Mouse (Mus musculus) liver, postnatal 0 days (tissue): ENCODE measurements around the gene Aox1. TPM values are rescaled to one million over a fixed set of nuclear protein-coding genes. Genes with fewer than 3 reads are reported as not detected.

Experiments used
- ATAC-seq: fragments of 200-750 bp; cut with Nextera tagmentation; 2 replicates; pipeline ENCODE4 v1.8.0; 2017; ENCODE audit warnings: mild to moderate bottlenecking, moderate library complexity
- DNase-seq: peaks from one replicate; pipeline ENCODE4 v3.0.0-alpha.2; 2016
- H3K27ac ChIP-seq: fragments of 300-500 bp; sonication (generic); 2 replicates; pipeline ENCODE4 v1.5.1; 2014; ENCODE audit warnings: antibody characterized with exemption, moderate library complexity, mild to moderate bottlenecking, low read depth
- H3K27me3 ChIP-seq: fragments of 300-500 bp; sonication (generic); 2 replicates; pipeline ENCODE4 v1.6.1; 2014; ENCODE audit warnings: low read length, control low read depth, mixed read lengths; ENCODE audit not compliant: insufficient read depth
- H3K36me3 ChIP-seq: fragments of 300-500 bp; sonication (generic); replicated peaks from 2 replicates; pipeline ENCODE4 v1.6.1; 2014; ENCODE audit warnings: mild to moderate bottlenecking, control low read depth, low read length, moderate library complexity, mixed read lengths; ENCODE audit not compliant: insufficient read depth
- H3K4me1 ChIP-seq: fragments of 300-500 bp; sonication (generic); 2 replicates; pipeline ENCODE4 v1.6.1; 2014; ENCODE audit warnings: antibody characterized with exemption, mild to moderate bottlenecking, control low read depth; ENCODE audit not compliant: insufficient read depth
- H3K4me2 ChIP-seq: fragments of 300-500 bp; sonication (generic); 2 replicates; pipeline ENCODE4 v1.6.1; 2014; ENCODE audit warnings: low read depth, mild to moderate bottlenecking, low read length, moderate library complexity, mixed read lengths
- H3K4me3 ChIP-seq: fragments of 300-500 bp; sonication (generic); 2 replicates; pipeline ENCODE4 v1.5.1; 2014; ENCODE audit warnings: low read depth, low read length
- H3K9ac ChIP-seq: fragments of 300-500 bp; sonication (generic); replicated peaks from 2 replicates; pipeline ENCODE4 v1.6.1; 2014; ENCODE audit warnings: mild to moderate bottlenecking, moderate library complexity
- H3K9me3 ChIP-seq: fragments of 300-500 bp; sonication (generic); 2 replicates; pipeline ENCODE4 v1.6.1; 2016; ENCODE audit warnings: mild to moderate bottlenecking, control low read depth, low read length, mixed read lengths
- CTCF ChIP-seq: sonication (generic); IDR thresholded peaks from 2 replicates; pipeline ENCODE4 v1.5.1; 2016; ENCODE audit warnings: antibody characterized with exemption, low read depth
- EP300 ChIP-seq: IDR thresholded peaks from 2 replicates; pipeline ENCODE4 v1.6.1; 2016; ENCODE audit warnings: antibody characterized with exemption, low read depth, mild to moderate bottlenecking
- WGBS: fragments of 180-500 bp; shearing (Covaris S2); extraction: QIAGEN DNeasy Blood & Tissue Kit; methylation state at CpG from one replicate; pipeline ENCODE4 v1.1.7; 2014; ENCODE audit not compliant: insufficient replicate concordance; 5-methylcytosine and 5-hydroxymethylcytosine counted together
- polyA plus RNA-seq: library from polyadenylated mRNA; unstranded; fragments of >200 nt; fragmentation: Nextera tagmentation; extraction: Ambion mirVana; gene quantifications from 2 replicates; pipeline ENCODE4 v1.2.1, GENCODE M21; 2015

The Aox1 gene
- polyA plus RNA-seq, 1 experiment from 2014 or later, result 0.42 TPM

DNA sequence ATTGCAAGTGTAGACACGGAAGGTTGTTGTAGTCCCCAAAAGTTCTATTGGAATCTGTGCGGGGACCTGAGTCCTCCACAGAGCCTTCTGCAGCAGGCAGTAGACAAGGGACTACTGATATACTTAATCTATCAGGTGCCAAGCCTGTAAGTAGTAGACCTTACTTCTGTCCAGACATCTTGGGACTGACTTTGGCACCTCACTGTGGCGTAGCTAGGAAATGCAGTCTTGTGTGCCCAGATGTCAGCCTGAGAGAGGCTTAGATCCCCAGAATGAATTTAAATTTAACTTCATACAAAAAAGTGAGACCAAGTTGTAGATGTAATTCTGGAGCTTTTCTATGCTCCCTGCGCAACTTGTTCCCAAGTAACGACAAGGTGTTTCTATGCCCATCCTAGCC, 50.0 kb downstream of the Aox1 start:
- no peak overlapping the region for H3K9ac ChIP-seq
- no peaks in the 10 kb centered on the region for H3K36me3 ChIP-seq
- whole genome bisulfite sequencing, result 85% methylated on average over 5 of the region's 5 CpGs
- TF ChIP-seq EP300 (no peak), CTCF (no peak)
- no peak overlapping the region for H3K4me3 ChIP-seq
- no peak for ATAC-seq
- no peaks in the 10 kb centered on the region for H3K9me3 ChIP-seq
- DNase-seq, result no peak
- H3K27ac ChIP-seq, result no peak overlapping the region
- H3K27me3 ChIP-seq, result no peaks in the 10 kb centered on the region
- no peaks in the 10 kb centered on the region for H3K4me1 ChIP-seq
- no peak overlapping the region for H3K4me2 ChIP-seq

DNA sequence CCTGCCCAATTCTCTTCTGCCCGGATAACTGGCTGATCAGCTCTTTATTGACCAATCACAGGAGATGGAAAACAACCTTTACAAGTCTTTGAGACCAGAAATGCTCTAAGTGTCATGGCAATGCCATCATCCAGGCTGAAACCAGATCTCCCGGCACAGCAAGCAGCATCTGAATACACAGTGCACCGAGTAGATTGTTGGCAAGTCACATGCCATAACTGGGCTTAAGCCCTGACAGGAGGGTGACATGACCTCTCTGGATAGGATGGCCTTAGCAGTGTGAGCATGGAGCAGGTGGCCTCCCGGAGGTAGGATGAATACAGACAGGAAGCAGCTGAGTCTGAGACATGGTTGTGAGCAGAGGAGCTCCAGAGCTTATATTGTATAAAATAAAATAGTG, 50.7 kb downstream of the Aox1 start:
- H3K9me3 ChIP-seq, result no peaks in the 10 kb centered on the region
- WGBS, result 81% methylated on average over 4 of the region's 4 CpGs
- no peak overlapping the region for H3K9ac ChIP-seq
- ATAC-seq, result no peak
- no peak overlapping the region for H3K4me2 ChIP-seq
- no peaks in the 10 kb centered on the region for H3K36me3 ChIP-seq
- H3K27ac ChIP-seq, result no peak overlapping the region
- TF ChIP-seq EP300, result no peak
- no peak for TF ChIP-seq CTCF
- H3K4me3 ChIP-seq, result no peak overlapping the region
- no peaks in the 10 kb centered on the region for H3K27me3 ChIP-seq
- no peak for DNase-seq
- H3K4me1 ChIP-seq, result no peaks in the 10 kb centered on the region

DNA sequence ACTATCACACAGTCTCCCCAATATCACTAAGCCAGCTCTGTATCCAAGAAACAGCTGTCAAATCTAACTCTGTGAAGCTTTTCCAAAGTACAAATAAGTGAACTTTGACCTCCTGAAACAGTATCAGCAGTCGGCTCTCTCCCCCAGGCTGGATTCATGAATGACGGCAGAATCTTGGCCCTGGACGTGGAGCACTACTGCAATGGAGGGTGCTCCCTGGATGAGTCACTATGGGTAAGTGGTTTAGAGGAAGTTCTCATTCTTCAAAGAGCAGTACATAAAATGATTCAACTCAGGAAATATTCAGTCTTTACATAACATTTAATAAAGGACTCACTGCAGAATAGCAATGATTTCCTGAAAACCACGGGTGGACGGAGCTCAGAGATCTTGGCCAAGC, 51.6 kb downstream of the Aox1 start:
- H3K27me3 ChIP-seq, result no peaks in the 10 kb centered on the region
- no peak overlapping the region for H3K9ac ChIP-seq
- no peak for ATAC-seq
- WGBS, result 66% methylated on average over 5 of the region's 5 CpGs
- H3K4me3 ChIP-seq, result no peak overlapping the region
- no peaks in the 10 kb centered on the region for H3K9me3 ChIP-seq
- H3K36me3 ChIP-seq, result no peaks in the 10 kb centered on the region
- no peaks in the 10 kb centered on the region for H3K4me1 ChIP-seq
- no peak overlapping the region for H3K4me2 ChIP-seq
- no peak for DNase-seq
- TF ChIP-seq CTCF (no peak), EP300 (no peak)
- H3K27ac ChIP-seq, result no peak overlapping the region

DNA sequence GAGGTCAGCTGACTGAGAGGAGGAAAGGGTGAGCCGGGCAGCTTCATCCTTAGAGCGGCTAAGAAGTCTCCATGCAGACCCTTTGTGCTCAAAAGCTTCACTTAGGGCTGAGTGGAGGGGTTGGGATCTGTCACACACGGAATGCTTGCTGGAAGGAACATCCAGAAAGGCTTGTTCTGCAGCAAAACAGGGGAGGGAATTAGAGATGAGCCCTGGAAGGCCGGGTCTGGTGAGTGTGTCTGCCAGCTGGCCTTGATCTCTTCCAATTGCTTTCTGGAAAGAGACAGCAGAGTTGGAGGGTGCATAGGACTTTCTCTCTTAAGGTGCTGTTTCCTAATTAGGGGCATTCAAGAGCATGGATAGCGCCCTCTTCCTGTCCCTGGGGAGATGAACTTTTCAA, 59.6 kb downstream of the Aox1 start:
- Histone ChIP-seq H3K4me2 (no peak overlapping the region), H3K4me1 (no peaks in the 10 kb centered on the region), H3K9me3 (no peaks in the 10 kb centered on the region), H3K9ac (no peak overlapping the region), H3K27ac (no peak overlapping the region), H3K36me3 (no peaks in the 10 kb centered on the region), H3K4me3 (no peak overlapping the region), H3K27me3 (no peaks in the 10 kb centered on the region)
- DNase-seq (no peak), ATAC-seq (no peak)
- no peak for TF ChIP-seq CTCF
- TF ChIP-seq EP300, result no peak
- WGBS, result 56% methylated on average over 5 of the region's 5 CpGs

DNA sequence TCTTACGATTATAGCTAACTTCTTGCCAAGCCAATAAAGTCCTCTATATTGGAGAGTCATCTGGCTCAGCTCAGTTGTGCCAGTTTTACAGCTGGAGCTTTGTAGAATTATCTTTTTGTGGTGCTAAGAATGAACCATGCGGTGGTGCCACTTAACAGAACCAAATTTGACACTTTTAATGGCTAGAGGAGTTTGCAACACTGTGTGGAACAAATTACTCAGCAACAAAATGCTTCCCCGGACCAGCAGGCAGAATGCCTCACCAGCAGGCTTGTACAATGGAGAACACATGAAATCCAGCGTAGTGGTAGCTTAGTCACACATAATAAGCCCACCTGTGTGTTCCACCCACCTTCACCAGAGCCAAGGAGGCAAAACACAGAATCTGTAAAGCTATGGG, 60.5 kb downstream of the Aox1 start:
- no peak for TF ChIP-seq CTCF
- no peak for TF ChIP-seq EP300
- Histone ChIP-seq H3K9me3 (no peaks in the 10 kb centered on the region), H3K36me3 (no peaks in the 10 kb centered on the region), H3K27me3 (no peaks in the 10 kb centered on the region), H3K4me3 (no peak overlapping the region), H3K27ac (no peak overlapping the region), H3K9ac (no peak overlapping the region), H3K4me1 (no peaks in the 10 kb centered on the region), H3K4me2 (no peak overlapping the region)
- ATAC-seq (no peak), DNase-seq (no peak)
- WGBS, result 76% methylated on average over 4 of the region's 4 CpGs

DNA sequence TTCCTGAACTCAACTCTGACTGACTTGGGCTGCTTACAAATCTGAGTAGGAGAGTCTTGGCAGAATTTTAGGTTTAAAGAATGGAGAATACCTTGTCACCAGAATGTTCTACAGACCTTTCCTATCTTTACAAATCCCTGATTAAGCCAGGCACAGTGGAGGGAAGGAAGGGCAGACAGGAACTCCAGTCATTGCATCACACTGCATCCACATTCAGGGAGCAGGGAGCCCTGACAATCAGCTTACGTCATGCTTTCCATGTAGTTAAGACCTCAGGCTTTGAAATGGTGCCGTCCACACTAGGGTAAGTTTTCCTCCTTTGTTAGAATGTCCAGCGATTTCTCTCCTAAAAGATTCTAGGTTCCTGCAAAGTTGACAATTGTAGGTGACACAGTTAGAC, 61.5 kb downstream of the Aox1 start:
- peak; percentile 75; the same call in 1 of the 2 replicates for ATAC-seq
- WGBS, result 45% methylated on average over 3 of the region's 3 CpGs
- Histone ChIP-seq H3K36me3 (no peaks in the 10 kb centered on the region), H3K9ac (no peak overlapping the region), H3K27ac (no peak overlapping the region), H3K4me1 (no peaks in the 10 kb centered on the region), H3K9me3 (no peaks in the 10 kb centered on the region), H3K4me2 (no peak overlapping the region), H3K27me3 (no peaks in the 10 kb centered on the region), H3K4me3 (no peak overlapping the region)
- no peak for TF ChIP-seq CTCF
- TF ChIP-seq EP300, result no peak
- DNase-seq, result no peak

DNA sequence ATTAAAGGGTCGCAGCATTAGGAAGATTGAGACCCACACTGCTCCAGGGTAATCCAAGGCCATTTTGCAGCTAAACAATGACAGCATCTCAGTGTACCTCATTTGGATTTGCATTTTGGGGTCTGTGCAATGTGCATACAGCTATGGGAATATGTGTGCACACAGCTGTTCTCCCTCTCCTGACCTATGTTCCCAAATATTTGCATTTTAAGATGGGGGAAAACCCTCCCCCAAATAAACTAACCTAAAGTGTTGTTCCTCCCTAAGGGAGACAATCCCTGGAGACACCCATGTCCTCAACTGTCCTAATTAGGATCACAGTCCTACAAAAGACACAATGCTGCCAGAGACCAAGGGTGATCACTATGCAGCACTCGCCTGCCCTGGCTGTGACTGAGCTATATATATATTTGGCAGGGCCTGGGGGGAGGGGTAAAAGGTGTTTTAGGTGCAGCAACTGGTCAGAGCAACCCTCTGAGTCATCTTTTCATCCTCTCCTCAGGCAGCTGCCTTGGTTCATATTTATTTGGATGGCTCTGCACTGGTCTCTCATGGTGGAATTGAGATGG, 62.3 kb downstream of the Aox1 start:
- ATAC-seq, result peak; percentile 72

More for the DNA sequence above, 62.3 kb downstream of the Aox1 start:
- H3K27me3 ChIP-seq, result no peaks in the 10 kb centered on the region
- 57% methylated on average over 2 of the region's 2 CpGs for WGBS
- H3K9ac ChIP-seq, result no peak overlapping the region
- no peaks in the 10 kb centered on the region for H3K4me1 ChIP-seq
- DNase-seq, result no peak
- no peak for TF ChIP-seq CTCF
- no peak for TF ChIP-seq EP300
- H3K4me3 ChIP-seq, result no peak overlapping the region
- H3K9me3 ChIP-seq, result no peaks in the 10 kb centered on the region
- H3K27ac ChIP-seq, result no peak overlapping the region
- H3K4me2 ChIP-seq, result no peak overlapping the region
- no peaks in the 10 kb centered on the region for H3K36me3 ChIP-seq
